Mouse (Mus musculus): ENCODE data around the gene Fam163b.
A peak's percentile ranks its signal among the peaks of the same experiment; 100 is the strongest.

The Fam163b gene

DNA sequence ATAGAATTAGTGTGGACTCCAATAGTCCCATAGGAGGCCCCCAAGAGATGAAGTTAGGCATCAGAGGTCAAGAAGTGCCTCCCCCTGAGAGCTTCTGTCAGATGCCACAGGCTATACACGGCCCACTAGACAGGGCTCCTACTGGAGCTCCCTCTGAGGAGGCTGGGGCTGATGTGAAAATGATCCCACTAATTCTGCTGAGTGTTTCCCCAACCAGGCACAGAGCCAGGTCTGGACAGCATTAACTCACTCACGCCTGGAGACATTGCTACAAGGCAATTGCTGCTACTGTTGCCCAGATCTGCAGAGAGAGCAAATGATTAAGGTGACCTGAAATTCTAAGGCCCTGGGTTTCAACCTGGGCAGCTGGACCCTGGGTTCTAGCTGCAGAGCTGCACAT lies 56.5 kb downstream of the Fam163b start:
- no peak for DNase-seq

GRCm38 (mm10) chr2:27084963-27085362 lies 57.3 kb downstream of the Fam163b start:
- no peak for DNase-seq

DNA sequence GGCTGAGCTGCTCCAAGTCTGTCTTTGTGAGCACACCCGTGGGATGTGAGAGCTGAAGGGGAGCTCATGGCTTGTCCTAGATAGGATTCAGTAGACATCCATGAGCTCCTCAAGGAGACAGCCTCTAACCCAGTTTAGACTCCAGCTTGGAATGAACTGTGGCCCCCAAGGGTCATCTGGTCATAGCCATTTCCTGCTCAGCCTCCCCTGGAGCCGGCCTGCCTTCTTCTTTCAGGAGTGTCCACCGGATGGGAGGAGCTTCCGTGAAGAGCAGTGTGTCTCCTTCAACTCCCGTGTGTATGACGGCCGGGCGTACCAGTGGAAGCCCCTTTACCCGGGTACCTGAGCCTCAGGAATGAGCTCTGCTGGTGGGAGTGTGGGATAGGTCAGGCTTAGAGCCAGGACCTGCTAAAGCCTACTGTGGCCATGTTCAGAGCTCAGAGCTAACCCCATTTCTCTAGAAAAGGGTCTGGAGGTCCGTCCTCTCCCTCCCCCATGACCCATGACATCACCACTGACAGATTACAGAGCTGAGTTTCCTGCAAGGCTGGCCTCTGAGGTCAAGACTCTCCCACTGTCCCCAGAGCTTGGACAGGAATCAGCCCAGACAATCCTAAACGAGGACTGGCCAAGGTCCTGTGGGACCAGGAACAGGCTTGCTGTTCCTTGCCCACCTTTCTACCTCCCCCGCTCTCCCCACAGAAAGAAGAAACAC lies 58.4 kb downstream of the Fam163b start:
- no peak for DNase-seq

DNA sequence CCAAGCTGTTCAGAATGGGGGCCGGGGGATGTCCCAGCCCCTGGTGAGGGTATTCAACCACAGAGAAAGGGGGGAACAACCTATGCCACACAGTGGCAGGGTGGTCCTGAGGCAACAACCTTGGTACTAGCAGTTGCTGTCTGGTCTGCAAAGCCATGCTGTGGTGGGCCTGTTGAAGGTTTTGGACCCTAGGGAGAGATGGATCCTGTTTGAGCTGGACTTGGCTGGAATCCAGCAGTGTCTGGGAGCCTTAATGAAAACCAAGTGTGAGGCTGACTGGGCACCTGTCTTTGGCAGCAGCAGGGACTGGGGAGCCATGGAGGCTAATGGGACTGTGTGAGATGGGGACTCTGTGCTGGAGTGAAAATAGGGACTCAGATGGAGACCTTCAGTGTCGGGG lies 62.6 kb downstream of the Fam163b start:
- DNase-seq = no peak

GRCm38 (mm10) chr2:27079152-27079584 lies 63.1 kb downstream of the Fam163b start, which contains the start of gene Adamtsl2:
Gene Adamtsl2 (plus strand): TSS chr2:27079379.
- peak; percentile 34 to 35 for DNase-seq

GRCm38 (mm10) chr2:27078312-27078711 lies 64.0 kb downstream of the Fam163b start:
- DNase-seq = no peak

GRCm38 (mm10) chr2:27077655-27078244 lies 64.5 kb downstream of the Fam163b start:
- no peak for DNase-seq

DNA sequence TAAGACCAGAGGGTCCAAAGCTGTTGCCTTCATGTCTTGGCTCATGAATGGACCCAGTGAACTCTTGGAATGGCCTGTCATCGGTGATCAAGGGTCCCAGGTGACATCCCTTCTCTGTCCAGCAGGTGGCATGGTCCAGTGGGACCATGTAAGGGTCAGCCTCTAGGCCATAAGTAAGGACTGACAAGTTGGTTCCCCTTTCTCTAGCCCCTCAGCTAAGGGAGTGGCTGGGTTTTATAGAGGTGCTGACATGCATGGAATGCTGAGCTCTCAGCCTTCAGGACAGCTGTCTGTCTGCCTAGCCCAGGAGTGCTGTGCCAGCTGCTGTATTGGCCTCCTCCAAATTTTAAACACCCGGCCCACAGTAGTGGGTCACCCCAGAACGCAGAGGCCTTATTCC lies 66.8 kb downstream of the Fam163b start:
- DNase-seq = peak in 1 of 2 experiments; percentile 52

GRCm38 (mm10) chr2:27074804-27075203 lies 67.5 kb downstream of the Fam163b start:
- no peak for DNase-seq

DNA sequence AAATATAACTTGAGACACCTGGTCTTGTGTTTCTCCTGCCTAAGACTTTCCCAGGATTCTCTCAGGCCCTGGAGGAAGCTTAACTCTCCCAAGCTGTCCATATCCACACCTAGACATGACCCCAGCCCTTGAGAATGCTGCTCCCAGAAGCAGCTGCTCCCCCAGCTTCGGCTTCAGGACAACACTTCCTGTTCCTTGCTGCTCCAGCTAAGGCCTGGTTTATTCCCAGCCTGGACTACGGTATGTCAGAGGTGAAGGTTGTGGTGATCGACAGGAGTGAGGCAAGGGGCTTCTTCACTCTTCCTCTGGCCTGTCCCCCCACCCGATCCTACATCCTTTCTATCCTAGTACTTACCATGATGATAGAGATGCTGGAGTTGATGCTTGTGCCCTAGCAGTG lies 68.9 kb downstream of the Fam163b start:
- DNase-seq = no peak

- DNase-seq = no peak
Observed at GRCm38 (mm10) chr2:27071978-27072377, 70.3 kb downstream of the Fam163b start, which contains the start of gene Mymk. Gene Mymk (minus strand): TSS chr2:27072179.

DNA sequence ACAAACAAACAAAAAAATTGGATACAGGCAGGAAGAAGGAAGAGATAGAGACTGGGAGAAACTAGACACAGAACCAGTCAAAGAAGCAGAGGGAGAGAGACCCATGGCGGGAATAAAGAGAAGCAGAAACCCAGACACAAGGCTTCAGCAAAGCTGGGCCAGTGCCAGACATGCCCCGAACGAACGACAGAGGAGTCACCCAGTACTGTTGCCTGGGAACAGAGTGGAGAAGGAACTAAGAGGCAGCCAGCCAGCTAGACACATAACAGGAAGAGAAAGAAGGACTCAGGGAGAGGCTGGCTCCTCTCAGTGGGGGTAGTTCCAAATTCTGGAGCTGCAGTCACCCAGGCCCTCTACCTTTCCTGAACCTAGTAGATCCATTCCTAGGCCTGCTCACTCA lies 71.2 kb downstream of the Fam163b start:
- DNase-seq = no peak

GRCm38 (mm10) chr2:27070247-27070813 lies 72.0 kb downstream of the Fam163b start:
- DNase-seq = no peak

GRCm38 (mm10) chr2:27069646-27070045 lies 72.6 kb downstream of the Fam163b start:
- DNase-seq = no peak

GRCm38 (mm10) chr2:27067996-27068395 lies 74.3 kb downstream of the Fam163b start:
- DNase-seq = no peak

- no peak for DNase-seq
Observed at GRCm38 (mm10) chr2:27067124-27067523, 75.2 kb downstream of the Fam163b start.
